In the genomic region with DNA sequence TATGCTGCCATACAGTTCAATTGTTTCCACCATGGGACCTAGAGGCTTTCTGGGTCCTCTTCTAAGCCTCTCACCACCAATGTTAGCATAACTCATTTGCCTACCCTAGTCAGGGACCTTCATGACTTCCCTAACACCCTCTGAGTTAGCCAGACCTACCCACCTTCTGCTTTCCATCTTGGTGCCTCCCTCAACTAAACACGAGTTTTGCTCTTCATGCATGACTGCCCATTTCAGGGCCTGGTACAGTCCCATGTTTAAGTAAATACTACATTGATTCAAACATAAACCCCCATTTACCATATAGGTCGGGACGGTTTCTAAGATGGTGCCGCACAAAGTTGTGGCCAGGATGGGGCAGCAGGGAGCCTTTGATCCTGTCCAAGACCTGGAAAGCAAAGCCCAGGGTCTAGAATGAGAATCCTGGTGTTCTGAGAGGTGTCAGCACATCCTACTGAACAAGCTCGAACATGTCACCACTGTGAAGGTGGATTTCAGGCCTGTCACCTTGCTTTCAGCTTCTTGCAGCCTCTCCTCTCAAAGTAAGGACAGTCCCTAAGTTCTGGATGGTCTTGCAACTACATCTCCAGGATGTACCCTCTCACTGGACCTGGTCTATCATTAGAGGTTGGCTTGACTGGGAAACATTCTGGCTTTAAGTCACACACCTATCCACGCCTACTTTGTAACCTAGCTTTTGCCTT, we compare ENCODE assay signal across 9 mouse cellular contexts. TPM values are rescaled to one million over a fixed set of nuclear protein-coding genes. Genes with fewer than 3 reads are reported as not detected.
DNase-seq lines count a peak whose midpoint lies in the region; ATAC-seq and TF ChIP-seq lines count a peak whose summit lies in the region.
"Had no signal": no experiment of that assay in that cellular context is flagged by ENCODE, and none has a peak within 500 bp of the region (broad histone marks: within the 10 kb centered on the region; RNA-seq: fewer than 3 reads in every experiment).

No protein-coding gene starts in this region.

- no peaks in the 10 kb centered on the region; the same call in 1 of the 2 replicates for H3K79me2 ChIP-seq in heart, adult 2 months (replicated peaks; ENCODE audit: control insufficient read depth, insufficient read depth, low read length)

- peak overlapping the region; percentile 89 for H3K4me2 ChIP-seq in heart, embryonic 12.5 days
- peak overlapping the region; percentile 89 for H3K4me2 ChIP-seq in embryonic facial prominence, embryonic 14.5 days (ENCODE audit: low read depth, low read length)
- peak overlapping the region; percentile 78 for H3K4me2 ChIP-seq in limb, embryonic 15.5 days

- H3K36me3 ChIP-seq in heart, embryonic 12.5 days = peaks cover 66% of the 10 kb centered on the region
- no peaks in the 10 kb centered on the region; the same call in 1 of the 2 replicates for H3K36me3 ChIP-seq in heart, adult 2 months (ENCODE audit: control insufficient read depth, insufficient read depth, low read length)
- peaks cover 62% of the 10 kb centered on the region for H3K36me3 ChIP-seq in embryonic facial prominence, embryonic 14.5 days (ENCODE audit: control insufficient read depth, insufficient read depth, low read length)
- H3K36me3 ChIP-seq in limb, embryonic 15.5 days = peaks cover 62% of the 10 kb centered on the region

- H3K27ac ChIP-seq in heart, embryonic 12.5 days (ENCODE audit: poor library complexity, severe bottlenecking) = no peak overlapping the region
- no peak overlapping the region for H3K27ac ChIP-seq in heart, adult 2 months
- H3K27ac ChIP-seq in embryonic facial prominence, embryonic 14.5 days (replicated peaks; ENCODE audit: low read depth, low read length) = no peak overlapping the region
- H3K27ac ChIP-seq in limb, embryonic 15.5 days = no peak overlapping the region

- H3K9ac ChIP-seq in heart, embryonic 12.5 days = no peak overlapping the region
- no peak overlapping the region for H3K9ac ChIP-seq in heart, adult 2 months (ENCODE audit: low read depth, low read length)
- H3K9ac ChIP-seq in embryonic facial prominence, embryonic 14.5 days (ENCODE audit: low read depth, low read length) = no peak overlapping the region
- no peak overlapping the region for H3K9ac ChIP-seq in limb, embryonic 15.5 days

- H3K9me3 ChIP-seq in heart, embryonic 12.5 days (replicated peaks) = no peaks in the 10 kb centered on the region
- no peaks in the 10 kb centered on the region for H3K9me3 ChIP-seq in embryonic facial prominence, embryonic 14.5 days (ENCODE audit: control insufficient read depth, low read length)
- no peaks in the 10 kb centered on the region for H3K9me3 ChIP-seq in limb, embryonic 15.5 days

- H3K4me3 ChIP-seq in heart, embryonic 12.5 days = peak overlapping the region; percentile 96; the same call in 1 of the 2 replicates
- H3K4me3 ChIP-seq in heart, adult 2 months = no peak overlapping the region
- H3K4me3 ChIP-seq in embryonic facial prominence, embryonic 14.5 days (ENCODE audit: low read depth, low read length) = peak overlapping the region; percentile 96
- peak overlapping the region; percentile 99; the same call in 1 of the 2 replicates for H3K4me3 ChIP-seq in limb, embryonic 15.5 days

- no peak for TF ChIP-seq POLR2A in heart, adult 2 months (IDR thresholded peaks at IDR 0.05; ENCODE audit: insufficient read depth, low read depth, low read length)

- intact Hi-C loops in heart, adult 2 months (cut with DNase I) = no loop called here

- TF ChIP-seq EP300 in heart, adult 2 months (IDR thresholded peaks at IDR 0.05; ENCODE audit: insufficient read depth, low read depth, low read length) = no peak

- WGBS in heart, embryonic 12.5 days = 86% methylated on average over 6 of the region's 6 CpGs
- WGBS in heart, adult 2 months = 79% methylated on average over 6 of the region's 6 CpGs
- WGBS in embryonic facial prominence, embryonic 14.5 days = 87% methylated on average over 6 of the region's 6 CpGs
- 85% methylated on average over 6 of the region's 6 CpGs for WGBS in limb, embryonic 15.5 days

- TF ChIP-seq CTCF in heart, adult 2 months (IDR thresholded peaks at IDR 0.05) = no peak

- no peak for ATAC-seq in heart, embryonic 12.5 days (ENCODE audit: insufficient number of reproducible peaks, low FRiP score)
- no peak for ATAC-seq in embryonic facial prominence, embryonic 14.5 days (ENCODE audit: low read depth)
- ATAC-seq in limb, embryonic 15.5 days (ENCODE audit: insufficient number of reproducible peaks, low FRiP score, low TSS enrichment, low read depth) = no peak
- ATAC-seq in erythroid progenitor cell, adult 5-6 weeks (replicated peaks; ENCODE audit: low FRiP score, poor library complexity, severe bottlenecking) = no peak

- no peak for DNase-seq in heart, adult 2 months
- peak; percentile 59 for DNase-seq in A20 (ENCODE audit: low read depth, low spot score)
- DNase-seq in embryonic facial prominence, embryonic 14.5 days (ENCODE audit: low spot score) = no peak
- DNase-seq in retina, postnatal 1 day = no peak
- no peak for DNase-seq in cerebellum, adult 9-11 months
- DNase-seq: adrenal gland, postnatal 10 days had no signal

- no peaks in the 10 kb centered on the region for H3K27me3 ChIP-seq in heart, embryonic 12.5 days (replicated peaks)
- no peaks in the 10 kb centered on the region for H3K27me3 ChIP-seq in heart, adult 2 months (ENCODE audit: control insufficient read depth, insufficient read depth, low read length)
- H3K27me3 ChIP-seq in embryonic facial prominence, embryonic 14.5 days (replicated peaks; ENCODE audit: control insufficient read depth, insufficient read depth, low read length) = no peaks in the 10 kb centered on the region
- no peaks in the 10 kb centered on the region for H3K27me3 ChIP-seq in limb, embryonic 15.5 days

- H3K4me1 ChIP-seq in heart, embryonic 12.5 days (replicated peaks) = peaks cover 27% of the 10 kb centered on the region
- H3K4me1 ChIP-seq in heart, adult 2 months (ENCODE audit: control insufficient read depth, insufficient read depth, low read length) = peaks cover 9% of the 10 kb centered on the region
- peaks cover 16% of the 10 kb centered on the region for H3K4me1 ChIP-seq in embryonic facial prominence, embryonic 14.5 days (ENCODE audit: control insufficient read depth, insufficient read depth, low read length)
- H3K4me1 ChIP-seq in limb, embryonic 15.5 days = peaks cover 33% of the 10 kb centered on the region

RNA-seq across cellular contexts. Expression of a gene that starts 1.2 kb away (rescaled TPM):
- polyA plus RNA-seq in heart, embryonic 12.5 days (2016; fragmentation: Nextera tagmentation; extraction: Ambion mirVana) = 33.6 and 34.5 TPM in 2 replicates
- total RNA-seq in heart, adult 2 months (2021) = 10 to 100 TPM; 55.2 to 63.8 TPM
- 35.2 and 58.6 TPM in 2 replicates for polyA plus RNA-seq in heart, adult 2 months (2012; rRNA removed)
- 41.5 and 42.3 TPM in 2 replicates for polyA plus RNA-seq in embryonic facial prominence, embryonic 14.5 days (2014; fragmentation: Nextera tagmentation; extraction: Ambion mirVana)
- 28.3 and 31.4 TPM in 2 replicates for polyA plus RNA-seq in limb, embryonic 15.5 days (2015; fragmentation: Nextera tagmentation; extraction: Ambion mirVana)
- 21.3 and 26.4 TPM in 2 replicates for total RNA-seq in erythroid progenitor cell, adult 5-6 weeks (2015; ENCODE audit: low replicate concordance)
- 23.0 and 27.2 TPM in 2 replicates for total RNA-seq in erythroid progenitor cell, adult 5-6 weeks (2017; ENCODE audit: low replicate concordance)

RNA-seq across cellular contexts. Expression of a gene that starts 1.3 kb away (rescaled TPM):
- 12.9 and 14.8 TPM in 2 replicates for polyA plus RNA-seq in heart, embryonic 12.5 days (2016; fragmentation: Nextera tagmentation; extraction: Ambion mirVana)
- total RNA-seq in heart, adult 2 months (2021) = 1 to 10 TPM; 6.4 to 8.0 TPM
- 11.2 and 12.5 TPM in 2 replicates for polyA plus RNA-seq in heart, adult 2 months (2012; rRNA removed)
- polyA plus RNA-seq in embryonic facial prominence, embryonic 14.5 days (2014; fragmentation: Nextera tagmentation; extraction: Ambion mirVana) = 16.0 and 18.2 TPM in 2 replicates
- 23.3 and 23.6 TPM in 2 replicates for polyA plus RNA-seq in limb, embryonic 15.5 days (2015; fragmentation: Nextera tagmentation; extraction: Ambion mirVana)
- total RNA-seq in erythroid progenitor cell, adult 5-6 weeks (2015; ENCODE audit: low replicate concordance) = 1.7 TPM in 1 of 2 replicates, not detected in the other
- 1.5 and 5.8 TPM in 2 replicates for total RNA-seq in erythroid progenitor cell, adult 5-6 weeks (2017; ENCODE audit: low replicate concordance)

RNA-seq across cellular contexts. Expression of a gene that starts 24.7 kb away (rescaled TPM):
- 76.0 and 78.5 TPM in 2 replicates for polyA plus RNA-seq in heart, embryonic 12.5 days (2016; fragmentation: Nextera tagmentation; extraction: Ambion mirVana)
- 10 to 100 TPM; 43.5 to 47.0 TPM for total RNA-seq in heart, adult 2 months (2021)
- polyA plus RNA-seq in heart, adult 2 months (2012; rRNA removed) = 21.5 and 26.5 TPM in 2 replicates
- 70.9 and 82.0 TPM in 2 replicates for polyA plus RNA-seq in embryonic facial prominence, embryonic 14.5 days (2014; fragmentation: Nextera tagmentation; extraction: Ambion mirVana)
- 65.4 and 68.7 TPM in 2 replicates for polyA plus RNA-seq in limb, embryonic 15.5 days (2015; fragmentation: Nextera tagmentation; extraction: Ambion mirVana)
- total RNA-seq in erythroid progenitor cell, adult 5-6 weeks (2015; ENCODE audit: low replicate concordance) = 48.2 and 58.4 TPM in 2 replicates
- total RNA-seq in erythroid progenitor cell, adult 5-6 weeks (2017; ENCODE audit: low replicate concordance) = 61.2 and 65.4 TPM in 2 replicates

RNA-seq across cellular contexts. Expression of a gene that starts 44.6 kb away (rescaled TPM):
- 49.9 and 53.8 TPM in 2 replicates for polyA plus RNA-seq in heart, embryonic 12.5 days (2016; fragmentation: Nextera tagmentation; extraction: Ambion mirVana)
- total RNA-seq in heart, adult 2 months (2021) = 10 to 100 TPM; 61.5 to 66.5 TPM
- polyA plus RNA-seq in heart, adult 2 months (2012; rRNA removed) = 65.4 and 77.6 TPM in 2 replicates
- polyA plus RNA-seq in embryonic facial prominence, embryonic 14.5 days (2014; fragmentation: Nextera tagmentation; extraction: Ambion mirVana) = 55.7 and 57.1 TPM in 2 replicates
- polyA plus RNA-seq in limb, embryonic 15.5 days (2015; fragmentation: Nextera tagmentation; extraction: Ambion mirVana) = 47.3 and 53.2 TPM in 2 replicates
- total RNA-seq in erythroid progenitor cell, adult 5-6 weeks (2015; ENCODE audit: low replicate concordance) = 137 and 146 TPM in 2 replicates
- total RNA-seq in erythroid progenitor cell, adult 5-6 weeks (2017; ENCODE audit: low replicate concordance) = 95.5 and 100 TPM in 2 replicates
